Mouse (Mus musculus): Measurements from ENCODE around the gene Fbxo46.

GRCm38 (mm10) chr7:19084921-19085473 lies 34.7 kb upstream of the Fbxo46 start:
- TF ChIP-seq CTCF (IDR thresholded peaks at IDR 0.05; ENCODE audit: low read depth) (no peak), EP300 (IDR thresholded peaks at IDR 0.05; ENCODE audit: low read depth) (no peak)
